In genomic region chr6:31695885-31696284, GRCm38 (mm10) we compare ENCODE assay signal across 17 mouse cellular contexts.
DNase-seq lines count a peak whose midpoint lies in the region; TF ChIP-seq lines count a peak whose summit lies in the region.
"Had no signal": no experiment of that assay in that cellular context is flagged by ENCODE, and none has a peak within 500 bp of the region (broad histone marks: within the 10 kb centered on the region; RNA-seq: fewer than 3 reads in every experiment).

No protein-coding gene starts in this region.

- H3K36me3 ChIP-seq in kidney, adult 2 months (ENCODE audit: control insufficient read depth, insufficient read depth, low read length), result no peaks in the 10 kb centered on the region
- no peaks in the 10 kb centered on the region for H3K36me3 ChIP-seq in limb, embryonic 10.5 days
- H3K36me3 ChIP-seq in hindbrain, embryonic 10.5 days, result no peaks in the 10 kb centered on the region
- H3K36me3 ChIP-seq: heart, embryonic 15.5 days; midbrain, embryonic 12.5 days had no signal

- no peak for DNase-seq in kidney, adult 2 months
- DNase-seq in kidney, adult 11 months, result no peak
- DNase-seq in thymus, postnatal 4 days, result peak; percentile 13
- DNase-seq in thymus, adult 18-20 months, result no peak
- peak; percentile 15 for DNase-seq in c-Kit-positive CD71-positive TER-119-negative erythroid progenitor cells, embryonic 14.5 days (ENCODE audit: low read depth)
- no peak for DNase-seq in urinary bladder, postnatal 36 days (ENCODE audit: low spot score in 2 of 2)
- DNase-seq in limb, embryonic 10.5 days (ENCODE audit: low spot score), result no peak
- DNase-seq in hindbrain, embryonic 10.5 days (ENCODE audit: low spot score), result no peak
- DNase-seq: cerebellum, adult 11-12 months; layer of hippocampus, adult 9-11 months; left cerebral cortex, postnatal 4 days; lung, adult 18-20 months; right cerebral cortex, postnatal 14 days; thymus, adult 2 months had no signal

- H3K4me1 ChIP-seq in kidney, adult 2 months (ENCODE audit: control insufficient read depth, insufficient read depth, low read length), result no peaks in the 10 kb centered on the region
- H3K4me1 ChIP-seq in limb, embryonic 10.5 days, result 0 out of 2 replicates have a peak, but pooled peaks cover 4% of the 10 kb centered on the region
- H3K4me1 ChIP-seq in hindbrain, embryonic 10.5 days (replicated peaks), result 0 out of 2 replicates have a peak, but pooled peaks cover 5% of the 10 kb centered on the region
- H3K4me1 ChIP-seq: heart, embryonic 15.5 days; midbrain, embryonic 12.5 days had no signal

- 69% methylated on average over 3 of the region's 3 CpGs for WGBS in kidney, adult 2 months
- 70% methylated on average over 3 of the region's 3 CpGs for WGBS in limb, embryonic 10.5 days
- 77% methylated on average over 3 of the region's 3 CpGs for WGBS in hindbrain, embryonic 10.5 days

- H3K9me3 ChIP-seq in limb, embryonic 10.5 days (replicated peaks), result no peaks in the 10 kb centered on the region
- H3K9me3 ChIP-seq in hindbrain, embryonic 10.5 days, result no peaks in the 10 kb centered on the region
- H3K9me3 ChIP-seq: heart, embryonic 15.5 days; midbrain, embryonic 12.5 days had no signal

- TF ChIP-seq POLR2A in kidney, adult 2 months (IDR thresholded peaks at IDR 0.05; ENCODE audit: low read depth, low read length), result no peak

- H3K27ac ChIP-seq in kidney, adult 2 months (ENCODE audit: insufficient read depth, low read depth, low read length), result no peak overlapping the region
- no peak overlapping the region for H3K27ac ChIP-seq in limb, embryonic 10.5 days
- no peak overlapping the region for H3K27ac ChIP-seq in hindbrain, embryonic 10.5 days
- H3K27ac ChIP-seq: heart, embryonic 15.5 days; hindbrain, embryonic 14.5 days; midbrain, embryonic 12.5 days had no signal

- 0 out of 2 replicates have a peak, but pooled peaks have one; percentile 5 for TF ChIP-seq CTCF in kidney, adult 2 months (conservative IDR thresholded peaks at IDR 0.05; ENCODE audit: insufficient read depth, insufficient read length, low read depth, low read length)

- no peaks in the 10 kb centered on the region for H3K27me3 ChIP-seq in kidney, adult 2 months (replicated peaks; ENCODE audit: control insufficient read depth, insufficient read depth, low read length)
- H3K27me3 ChIP-seq in limb, embryonic 10.5 days (ENCODE audit: low read depth, poor library complexity, severe bottlenecking), result no peaks in the 10 kb centered on the region
- no peaks in the 10 kb centered on the region for H3K27me3 ChIP-seq in hindbrain, embryonic 10.5 days (ENCODE audit: insufficient read depth, poor library complexity, severe bottlenecking)
- H3K27me3 ChIP-seq: heart, embryonic 15.5 days; midbrain, embryonic 12.5 days had no signal

- H3K4me3 ChIP-seq in kidney, adult 2 months (ENCODE audit: insufficient read depth, low read depth, low read length), result no peak overlapping the region
- no peak overlapping the region for H3K4me3 ChIP-seq in limb, embryonic 10.5 days
- no peak overlapping the region for H3K4me3 ChIP-seq in hindbrain, embryonic 10.5 days
- H3K4me3 ChIP-seq: heart, embryonic 15.5 days; midbrain, embryonic 12.5 days had no signal

Comparison
In these comparisons a context has a peak if more than half of its experiments do, and no peak if none do; other contexts are left out.
1. DNase-seq: peak in thymus, postnatal 4 days (single experiment) and c-Kit-positive CD71-positive TER-119-negative erythroid progenitor cells, embryonic 14.5 days (single experiment); none in kidney, adult 2 months (single experiment), kidney, adult 11 months (single experiment), thymus, adult 18-20 months (0 of 2), urinary bladder, postnatal 36 days (0 of 2), limb, embryonic 10.5 days (single experiment) and hindbrain, embryonic 10.5 days (single experiment).